ENCODE assay signal across 10 mouse cellular contexts in genomic region chr2:121141216-121142035, GRCm38 (mm10). TPM values are rescaled to one million over a fixed set of nuclear protein-coding genes. Genes with fewer than 3 reads are reported as not detected.
A peak's percentile ranks its signal among the peaks of the same experiment; 100 is the strongest.
DNase-seq lines count a peak whose midpoint lies in the region; ATAC-seq lines count a peak whose summit lies in the region.
"Had no signal": no experiment of that assay in that cellular context is flagged by ENCODE, and none has a peak within 500 bp of the region (broad histone marks: within the 10 kb centered on the region; RNA-seq: fewer than 3 reads in every experiment).

No protein-coding gene starts in this region.

- peak overlapping the region; percentile 97 for H3K27ac ChIP-seq in forebrain, embryonic 13.5 days
- peak overlapping the region; percentile 82 for H3K27ac ChIP-seq in liver, embryonic 11.5 days (ENCODE audit: low read depth, low read length)

- H3K4me1 ChIP-seq in forebrain, embryonic 13.5 days: peaks cover 33% of the 10 kb centered on the region
- peaks cover 20% of the 10 kb centered on the region for H3K4me1 ChIP-seq in liver, embryonic 11.5 days (replicated peaks; ENCODE audit: control insufficient read depth, insufficient read depth, low read length)

- 69% methylated on average over 16 of the region's 16 CpGs for WGBS in forebrain, embryonic 13.5 days
- WGBS in liver, embryonic 11.5 days: 74% methylated on average over 16 of the region's 16 CpGs

- H3K9me3 ChIP-seq in forebrain, embryonic 13.5 days (replicated peaks): no peaks in the 10 kb centered on the region
- no peaks in the 10 kb centered on the region for H3K9me3 ChIP-seq in liver, embryonic 11.5 days (ENCODE audit: control insufficient read depth, low read length)

- peak; percentile 9 for DNase-seq in cerebellum, adult 8-10 months
- no peak for DNase-seq in cerebellum, postnatal 25 days
- peak; percentile 40 for DNase-seq in 416B (ENCODE audit: low read depth)
- no peak for DNase-seq in liver, embryonic 11.5 days (ENCODE audit: low spot score)
- no peak for DNase-seq in left cerebral cortex, postnatal 14 days (ENCODE audit: low spot score in 2 of 2)
- DNase-seq in thymus, adult 18-20 months: no peak
- DNase-seq in thymus, postnatal 36 days: no peak

- H3K9ac ChIP-seq in forebrain, embryonic 13.5 days: peak overlapping the region; percentile 93
- peak overlapping the region; percentile 92 for H3K9ac ChIP-seq in liver, embryonic 11.5 days (ENCODE audit: low read depth, low read length)

- peak overlapping the region; percentile 92 for H3K4me2 ChIP-seq in forebrain, embryonic 13.5 days
- peak overlapping the region; percentile 90 for H3K4me2 ChIP-seq in liver, embryonic 11.5 days

- peak overlapping the region; percentile 74 for H3K4me3 ChIP-seq in forebrain, embryonic 13.5 days
- peak overlapping the region; percentile 78 for H3K4me3 ChIP-seq in liver, embryonic 11.5 days (ENCODE audit: low read depth, low read length)

- H3K36me3 ChIP-seq in forebrain, embryonic 13.5 days (ENCODE audit: poor library complexity, severe bottlenecking): peaks cover 41% of the 10 kb centered on the region
- H3K36me3 ChIP-seq in liver, embryonic 11.5 days (ENCODE audit: control insufficient read depth, insufficient read depth, low read length): peaks cover 14% of the 10 kb centered on the region

- ATAC-seq in forebrain, embryonic 13.5 days: no peak
- no peak for ATAC-seq in liver, embryonic 11.5 days (replicated peaks; ENCODE audit: low FRiP score)

- H3K27me3 ChIP-seq in forebrain, embryonic 13.5 days: no peaks in the 10 kb centered on the region
- H3K27me3 ChIP-seq in liver, embryonic 11.5 days (replicated peaks; ENCODE audit: control insufficient read depth, insufficient read depth, low read length): no peaks in the 10 kb centered on the region

- intact Hi-C loops in left cerebral cortex, postnatal 14 days (cut with DNase I): no loop called here

RNA-seq across cellular contexts. Expression of gene Lcmt2, which starts 1.0 kb away (rescaled TPM):
- 25.1 and 26.6 TPM in 2 replicates for polyA plus RNA-seq in forebrain, embryonic 13.5 days (2015; fragmentation: Nextera tagmentation; extraction: Ambion mirVana)
- polyA plus RNA-seq in liver, embryonic 11.5 days (2014; fragmentation: Nextera tagmentation; extraction: Ambion mirVana): 16.8 and 17.1 TPM in 2 replicates
- 1 to 10 TPM; 8.1 to 8.5 TPM for total RNA-seq in left cerebral cortex, postnatal 14 days (2021)

RNA-seq across cellular contexts. Expression of gene Adal, which starts 1.2 kb away (rescaled TPM):
- 28.7 and 29.9 TPM in 2 replicates for polyA plus RNA-seq in forebrain, embryonic 13.5 days (2015; fragmentation: Nextera tagmentation; extraction: Ambion mirVana)
- 17.8 and 18.5 TPM in 2 replicates for polyA plus RNA-seq in liver, embryonic 11.5 days (2014; fragmentation: Nextera tagmentation; extraction: Ambion mirVana)
- 10 to 100 TPM; 13.7 to 20.1 TPM for total RNA-seq in left cerebral cortex, postnatal 14 days (2021)

RNA-seq across cellular contexts. Expression of gene Tubgcp4, which starts 29.0 kb away (rescaled TPM):
- polyA plus RNA-seq in forebrain, embryonic 13.5 days (2015; fragmentation: Nextera tagmentation; extraction: Ambion mirVana): 68.8 and 70.4 TPM in 2 replicates
- 50.4 and 51.0 TPM in 2 replicates for polyA plus RNA-seq in liver, embryonic 11.5 days (2014; fragmentation: Nextera tagmentation; extraction: Ambion mirVana)
- total RNA-seq in left cerebral cortex, postnatal 14 days (2021): 10 to 100 TPM; 38.0 to 38.1 TPM

RNA-seq across cellular contexts. Expression of gene Zscan29, which starts 29.5 kb away (rescaled TPM):
- 11.9 and 12.1 TPM in 2 replicates for polyA plus RNA-seq in forebrain, embryonic 13.5 days (2015; fragmentation: Nextera tagmentation; extraction: Ambion mirVana)
- 7.6 and 8.8 TPM in 2 replicates for polyA plus RNA-seq in liver, embryonic 11.5 days (2014; fragmentation: Nextera tagmentation; extraction: Ambion mirVana)
- total RNA-seq in left cerebral cortex, postnatal 14 days (2021): 1 to 10 TPM; 6.1 to 6.3 TPM

RNA-seq across cellular contexts. Expression of gene Tgm7, which starts 31.8 kb away (rescaled TPM):
- polyA plus RNA-seq in forebrain, embryonic 13.5 days (2015; fragmentation: Nextera tagmentation; extraction: Ambion mirVana): not detected in 2 replicates
- not detected in 2 replicates for polyA plus RNA-seq in liver, embryonic 11.5 days (2014; fragmentation: Nextera tagmentation; extraction: Ambion mirVana)
- under 1 TPM in 1 of 2 experiments, not detected in 1; 0.15 TPM for total RNA-seq in left cerebral cortex, postnatal 14 days (2021)
- polyA plus RNA-seq: C2C12; gonadal fat pad, adult 2 months had no signal

Comparison
In these comparisons a context has a peak if more than half of its experiments do, and no peak if none do; other contexts are left out.
1. DNase-seq: peak in cerebellum, adult 8-10 months (single experiment) and 416B (single experiment); none in cerebellum, postnatal 25 days (0 of 2), liver, embryonic 11.5 days (single experiment), left cerebral cortex, postnatal 14 days (0 of 2), thymus, adult 18-20 months (0 of 2) and thymus, postnatal 36 days (0 of 2).